Mouse (Mus musculus): ENCODE measurements around the gene Toporsl. TPM values are rescaled to one million over a fixed set of nuclear protein-coding genes. Genes with fewer than 3 reads are reported as not detected.

Toporsl gene
- not detected in 2 replicates for total RNA-seq (2015; ENCODE audit: low replicate concordance)
- not detected in 2 replicates for total RNA-seq (2017; ENCODE audit: low replicate concordance)

GRCm38 (mm10) chr4:52595927-52596326 lies at the start of gene Toporsl:
Gene Toporsl (plus strand): TSS chr4:52596274.
- ATAC-seq (replicated peaks; ENCODE audit: low FRiP score, poor library complexity, severe bottlenecking): no peak

DNA sequence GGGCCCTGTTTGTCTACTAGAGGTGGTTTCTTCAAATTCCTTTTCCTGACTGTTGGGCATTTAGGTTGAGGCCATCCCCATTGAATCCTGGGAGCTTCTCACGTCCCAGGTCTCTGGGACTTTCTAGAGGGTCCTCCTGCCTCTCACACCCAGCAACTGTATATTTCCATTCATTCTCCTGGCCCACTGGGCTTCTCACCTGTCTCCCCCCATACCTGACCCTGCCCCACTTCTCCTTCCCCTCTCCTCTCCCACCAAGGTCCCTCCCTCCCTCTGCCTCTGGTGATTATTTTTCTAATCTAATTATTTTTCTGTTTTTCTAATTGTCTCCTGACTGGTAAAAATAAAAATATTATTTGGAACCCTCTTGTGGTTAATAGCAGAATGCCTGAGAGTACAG lies 38.4 kb upstream of the Toporsl start:
- no peak for ATAC-seq (replicated peaks; ENCODE audit: low FRiP score, poor library complexity, severe bottlenecking)

DNA sequence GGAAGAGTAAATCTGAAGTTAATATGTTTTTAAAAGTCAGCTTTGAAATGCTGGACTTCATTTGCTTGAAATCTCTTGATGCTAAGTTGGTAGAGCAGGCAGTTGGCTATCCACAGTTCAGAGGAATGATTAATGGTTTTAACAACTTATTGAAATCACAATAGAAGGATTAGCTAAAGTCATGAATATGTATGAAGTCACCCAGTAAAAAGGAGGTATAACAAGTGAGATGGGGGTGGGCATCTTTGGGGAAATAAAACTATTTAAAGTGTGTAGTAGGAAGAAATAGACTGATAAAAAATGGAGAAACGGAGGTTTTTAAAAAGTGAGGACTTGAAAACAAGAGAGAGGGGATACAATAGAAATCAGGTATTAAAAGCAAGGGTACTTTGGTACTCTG lies 38.0 kb upstream of the Toporsl start:
- ATAC-seq (replicated peaks; ENCODE audit: low FRiP score, poor library complexity, severe bottlenecking): no peak

- ATAC-seq (replicated peaks; ENCODE audit: low FRiP score, poor library complexity, severe bottlenecking): no peak
These were observed 32.2 kb upstream of the Toporsl start for GRCm38 (mm10) chr4:52563859-52564258.

DNA sequence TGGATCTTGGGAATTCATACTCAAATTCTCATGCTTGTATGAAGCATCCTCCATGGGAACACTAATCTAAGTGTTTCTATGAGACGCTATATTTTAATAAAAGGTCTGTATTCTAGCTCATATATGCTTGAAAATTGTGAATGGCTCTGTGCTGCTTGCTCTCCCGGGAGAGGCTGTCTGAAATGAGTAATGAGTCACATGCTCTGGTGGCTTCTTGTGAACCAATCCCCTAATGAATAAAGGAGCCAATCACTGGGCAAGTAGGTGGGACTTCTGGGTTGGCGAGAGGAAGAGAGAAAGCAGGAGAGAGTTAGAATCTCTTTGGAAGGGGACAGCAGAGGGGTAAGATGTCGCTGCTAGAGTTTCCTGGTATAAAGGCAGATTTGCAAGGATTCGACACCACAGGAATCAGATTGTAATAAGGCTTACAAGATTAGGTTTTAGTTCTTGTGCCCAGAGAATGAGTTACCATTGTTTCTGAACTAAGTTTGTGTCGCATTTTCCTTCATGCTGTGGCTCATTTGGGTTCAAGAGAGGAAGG lies 9.8 kb upstream of the Toporsl start:
- ATAC-seq (replicated peaks; ENCODE audit: low FRiP score, poor library complexity, severe bottlenecking): no peak

GRCm38 (mm10) chr4:52593821-52594356 lies 2.2 kb upstream of the Toporsl start:
- ATAC-seq (replicated peaks; ENCODE audit: low FRiP score, poor library complexity, severe bottlenecking): no peak

DNA sequence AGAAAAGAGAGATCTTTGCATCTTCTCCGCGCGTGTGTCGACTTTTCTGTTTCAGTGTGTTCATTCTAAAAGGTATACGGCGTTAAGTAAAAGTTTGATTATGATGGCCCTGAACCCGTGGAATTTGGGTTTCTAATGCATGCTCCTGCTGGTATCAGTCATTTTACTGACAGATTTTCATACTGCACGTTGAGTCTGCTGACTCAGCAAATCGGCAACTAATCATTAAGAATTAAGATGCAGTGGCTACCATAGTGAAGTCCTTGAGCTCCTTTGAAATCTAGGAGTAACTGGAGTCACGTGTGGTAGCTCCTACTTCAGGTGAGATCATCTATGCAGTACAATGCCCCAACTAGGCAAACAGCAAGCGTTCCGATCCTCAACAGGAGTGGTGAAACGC lies 1.4 kb upstream of the Toporsl start:
- ATAC-seq (replicated peaks; ENCODE audit: low FRiP score, poor library complexity, severe bottlenecking): no peak

DNA sequence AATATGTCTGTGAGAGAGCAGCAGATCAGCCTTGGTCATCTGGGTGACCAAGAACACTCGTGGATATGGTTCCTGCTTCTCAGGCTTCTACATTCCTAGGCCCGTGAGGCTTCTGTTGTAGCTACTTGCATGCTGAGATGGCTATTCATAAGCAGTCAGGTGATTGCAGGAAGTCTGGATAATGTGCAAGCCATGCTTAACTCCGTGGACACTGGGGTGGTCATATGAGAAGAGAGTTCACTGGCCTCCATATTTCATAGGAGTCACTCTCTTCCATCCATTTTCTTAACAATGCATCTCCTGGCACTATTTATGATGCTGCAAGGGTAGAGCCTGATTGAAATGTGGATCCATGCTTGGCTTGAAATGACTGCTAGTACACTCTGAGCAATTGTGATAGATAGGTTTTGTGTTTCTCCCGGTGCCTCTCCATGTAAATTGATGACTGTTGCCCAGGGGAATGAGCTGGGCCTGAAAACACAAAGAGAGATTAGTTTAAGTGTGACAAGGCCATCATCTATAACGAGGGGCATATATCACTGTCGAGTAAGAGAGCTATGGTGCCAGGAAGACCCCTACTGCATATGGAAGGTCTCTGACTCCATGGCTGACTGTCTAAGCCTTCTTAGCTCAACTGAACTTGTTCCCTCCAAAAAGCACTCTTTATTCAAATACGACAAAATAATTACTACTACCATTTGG lies 2.3 kb downstream of the Toporsl start:
- no peak for ATAC-seq (replicated peaks; ENCODE audit: low FRiP score, poor library complexity, severe bottlenecking)

DNA sequence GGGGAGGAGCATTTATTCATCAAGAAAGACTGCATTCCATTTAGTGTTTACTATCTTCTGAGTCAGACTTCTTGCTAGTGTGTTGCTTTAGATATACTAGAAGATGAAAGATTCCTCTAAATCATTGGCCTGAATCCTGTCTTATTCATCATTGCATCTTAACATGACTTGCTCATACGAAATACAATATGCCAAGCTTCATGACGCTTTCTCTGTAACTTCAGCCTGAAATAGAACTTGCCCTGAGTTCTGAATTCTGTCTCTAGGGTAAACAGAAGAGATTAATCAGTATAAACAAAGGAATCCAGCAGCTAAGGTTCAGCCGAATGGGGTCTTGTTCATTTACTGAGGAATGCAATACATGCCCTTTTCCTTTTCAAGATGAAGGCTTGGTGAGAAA lies 10.8 kb downstream of the Toporsl start:
- no peak for ATAC-seq (replicated peaks; ENCODE audit: low FRiP score, poor library complexity, severe bottlenecking)

DNA sequence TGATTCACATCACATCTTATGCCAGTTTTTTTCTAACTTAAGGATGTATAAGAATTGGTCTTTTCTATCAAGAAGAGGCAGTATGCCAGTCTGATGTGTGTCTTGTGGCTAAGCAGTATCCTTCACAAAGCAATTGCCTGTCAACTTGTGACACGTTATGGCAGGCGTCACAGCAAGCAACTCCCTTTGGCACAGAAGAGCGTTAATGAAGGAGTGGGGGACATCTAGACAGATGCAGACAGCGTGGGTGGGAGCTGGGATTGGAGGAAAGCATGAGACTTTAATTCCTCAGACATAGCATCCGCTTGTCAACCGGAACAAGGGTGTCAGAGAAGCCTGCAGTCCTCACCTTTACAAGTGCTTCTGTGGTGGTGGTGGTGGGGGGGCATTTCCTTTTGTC lies 38.9 kb downstream of the Toporsl start:
- no peak for ATAC-seq (replicated peaks; ENCODE audit: low FRiP score, poor library complexity, severe bottlenecking)

DNA sequence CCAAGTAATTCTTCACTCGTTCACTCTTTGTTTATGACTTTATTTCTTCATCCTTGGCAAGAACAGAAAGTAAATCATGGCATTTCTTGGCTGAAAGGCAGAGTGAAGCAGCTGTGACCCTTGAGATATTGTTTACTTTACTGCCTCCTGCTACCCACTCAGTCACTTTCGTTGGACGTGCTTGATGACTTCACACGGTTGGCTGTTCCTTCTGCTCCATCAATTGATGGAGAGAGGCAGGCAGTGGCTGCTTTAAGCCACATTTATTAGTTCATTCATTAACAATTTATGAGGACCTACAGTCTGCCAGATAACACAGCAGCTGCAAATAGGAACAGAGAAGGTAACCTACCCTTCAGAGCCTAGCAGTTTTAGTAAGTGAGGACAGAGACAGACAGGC lies 51.7 kb downstream of the Toporsl start:
- no peak for ATAC-seq (replicated peaks; ENCODE audit: low FRiP score, poor library complexity, severe bottlenecking)

GRCm38 (mm10) chr4:52659701-52660100 lies 63.6 kb downstream of the Toporsl start:
- ATAC-seq (replicated peaks; ENCODE audit: low FRiP score, poor library complexity, severe bottlenecking): no peak

GRCm38 (mm10) chr4:52660701-52661117 lies 64.6 kb downstream of the Toporsl start:
- ATAC-seq (replicated peaks; ENCODE audit: low FRiP score, poor library complexity, severe bottlenecking): no peak

DNA sequence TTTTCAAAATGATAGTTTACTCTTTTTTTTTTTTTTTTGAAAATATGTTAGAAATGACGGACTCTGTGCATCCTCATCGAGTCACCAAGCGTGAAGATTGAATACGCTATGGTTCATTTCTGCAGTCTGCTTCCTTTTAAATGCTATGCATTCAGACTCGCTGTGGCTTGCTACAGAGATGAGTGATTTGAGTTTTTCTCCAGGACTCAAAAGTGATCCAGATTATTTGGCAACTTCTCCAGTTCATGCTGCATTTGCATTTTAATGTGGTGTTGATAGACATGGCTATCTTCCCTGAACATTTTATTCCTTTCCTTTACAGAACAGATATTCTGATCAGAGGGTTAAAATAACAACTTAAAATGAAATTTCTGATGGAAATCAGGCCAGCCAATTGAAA lies 65.2 kb downstream of the Toporsl start:
- no peak for ATAC-seq (replicated peaks; ENCODE audit: low FRiP score, poor library complexity, severe bottlenecking)

Other genes starting within 250 kb of the Toporsl start
- 31.1 and 61.1 TPM in 2 replicates for gene Smc2, start 157.0 kb upstream of the Toporsl start, total RNA-seq (2015; ENCODE audit: low replicate concordance)
- gene Smc2, start 157.0 kb upstream of the Toporsl start, total RNA-seq (2017; ENCODE audit: low replicate concordance): 75.4 and 83.4 TPM in 2 replicates
- not detected in 2 replicates for gene Vma21-ps, start 99.0 kb upstream of the Toporsl start, total RNA-seq (2015; ENCODE audit: low replicate concordance)
- not detected in 2 replicates for gene Vma21-ps, start 99.0 kb upstream of the Toporsl start, total RNA-seq (2017; ENCODE audit: low replicate concordance)
- not detected in 2 replicates for gene Olfr275, start 218.3 kb downstream of the Toporsl start, total RNA-seq (2015; ENCODE audit: low replicate concordance)
- not detected in 2 replicates for gene Olfr275, start 218.3 kb downstream of the Toporsl start, total RNA-seq (2017; ENCODE audit: low replicate concordance)

All from erythroblast, adult 5-6 weeks (primary cell).